Mouse (Mus musculus) heart, embryonic 12.5 days (tissue): ENCODE results near the gene Fpr-rs3. TPM values are rescaled to one million over a fixed set of nuclear protein-coding genes. Genes with fewer than 3 reads are reported as not detected.

Experiments
- ATAC-seq: fragments of 200-750 bp; cut with Nextera tagmentation; 2 replicates; pipeline ENCODE4 v1.8.0; 2017; ENCODE audit warnings: moderate TSS enrichment, moderate library complexity; ENCODE audit not compliant: insufficient number of reproducible peaks, low FRiP score
- H3K27ac ChIP-seq: fragments of 300-500 bp; sonication (generic); 2 replicates; pipeline ENCODE4 v1.5.1; 2016; ENCODE audit warnings: mild to moderate bottlenecking, moderate library complexity; ENCODE audit not compliant: poor library complexity, severe bottlenecking
- H3K27me3 ChIP-seq: fragments of 300-500 bp; sonication (generic); replicated peaks from 2 replicates; pipeline ENCODE4 v1.6.1; 2016; ENCODE audit warnings: mild to moderate bottlenecking, moderate library complexity
- H3K36me3 ChIP-seq: fragments of 300-500 bp; sonication (generic); 2 replicates; pipeline ENCODE4 v1.6.1; 2016; ENCODE audit warnings: mild to moderate bottlenecking, moderate library complexity
- H3K4me1 ChIP-seq: fragments of 300-500 bp; sonication (generic); replicated peaks from 2 replicates; pipeline ENCODE4 v1.6.1; 2016; ENCODE audit warnings: mild to moderate bottlenecking
- H3K4me2 ChIP-seq: fragments of 300-500 bp; sonication (generic); 2 replicates; pipeline ENCODE4 v1.6.1; 2016; ENCODE audit warnings: mild to moderate bottlenecking, moderate library complexity
- H3K4me3 ChIP-seq: fragments of 300-500 bp; sonication (generic); 2 replicates; pipeline ENCODE4 v1.5.1; 2016; ENCODE audit warnings: mild to moderate bottlenecking
- H3K9ac ChIP-seq: fragments of 300-500 bp; sonication (generic); 2 replicates; pipeline ENCODE4 v1.6.1; 2016; ENCODE audit warnings: mild to moderate bottlenecking, moderate library complexity
- H3K9me3 ChIP-seq: fragments of 300-500 bp; sonication (generic); replicated peaks from 2 replicates; pipeline ENCODE4 v1.6.1; 2016; ENCODE audit warnings: mild to moderate bottlenecking, moderate library complexity
- WGBS: fragments of 180-500 bp; shearing (Covaris S2); methylation state at CpG from one replicate; pipeline ENCODE4 v1.1.7; 2016; 5-methylcytosine and 5-hydroxymethylcytosine counted together
- polyA plus RNA-seq: library from polyadenylated mRNA; unstranded; fragments of >200 nt; fragmentation: Nextera tagmentation; extraction: Ambion mirVana; gene quantifications from 2 replicates; pipeline ENCODE4 v1.2.1, GENCODE M21; 2016

The Fpr-rs3 gene
- polyA plus RNA-seq = not detected in 2 replicates

DNA sequence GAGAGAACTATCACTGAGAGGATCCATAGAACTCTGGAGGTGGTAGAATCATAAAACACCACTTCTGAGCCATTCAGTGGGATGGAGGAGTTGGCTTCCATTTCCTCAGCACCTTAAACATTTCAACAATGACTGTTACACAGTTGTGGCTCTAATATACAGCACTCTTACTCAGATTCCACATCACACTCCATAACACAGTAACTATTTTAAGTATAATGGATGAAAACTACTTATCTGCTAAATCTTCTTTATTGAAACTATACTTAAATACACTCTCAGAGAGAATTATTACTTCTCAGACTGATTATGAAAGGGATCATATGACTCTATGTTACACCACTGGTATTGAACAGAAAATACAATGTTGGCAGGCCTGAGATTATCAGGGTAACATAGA lies at the start of gene Fpr-rs3:
TSS of gene Fpr-rs3 (minus strand) at position 101 of the 400 bp plus-strand sequence.
- Histone ChIP-seq H3K4me3 (no peak within 1 kb of the TSS), H3K4me2 (no peak within 1 kb of the TSS), H3K9me3 (peaks cover 8% of the 10 kb centered on the region; the same call in 1 of the 2 replicates), H3K9ac (no peak within 1 kb of the TSS), H3K4me1 (no peaks in the 10 kb centered on the region), H3K36me3 (no peaks in the 10 kb centered on the region), H3K27ac (no peak within 1 kb of the TSS), H3K27me3 (no peaks in the 10 kb centered on the region)
- ATAC-seq = no peak

DNA sequence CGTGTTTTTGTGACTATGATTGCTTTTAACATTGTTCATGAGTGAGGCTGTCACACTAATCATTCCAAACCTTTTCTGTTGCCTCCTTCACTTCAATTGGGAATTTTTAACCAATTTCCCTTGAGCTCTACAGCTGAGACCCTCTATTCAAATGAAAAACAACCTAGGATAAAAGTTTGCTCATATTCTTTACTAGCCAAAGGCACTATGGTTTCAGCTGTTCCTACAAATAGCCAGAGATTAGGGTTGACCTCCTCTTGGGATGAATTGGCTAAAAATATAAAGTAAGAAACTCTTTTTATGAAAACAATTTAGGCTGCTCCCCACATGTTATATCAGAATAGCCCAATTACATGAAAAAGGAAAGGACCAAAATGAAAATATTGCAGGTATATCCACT lies 28.4 kb downstream of the Fpr-rs3 start, which contains the start of gene Vmn2r110:
TSS of gene Vmn2r110 (minus strand) at position 101 of the 400 bp plus-strand sequence.
- Histone ChIP-seq H3K4me1 (no peaks in the 10 kb centered on the region), H3K27me3 (no peaks in the 10 kb centered on the region), H3K4me3 (no peak within 1 kb of the TSS), H3K9me3 (peaks cover 5% of the 10 kb centered on the region), H3K27ac (no peak within 1 kb of the TSS), H3K4me2 (no peak within 1 kb of the TSS), H3K36me3 (no peaks in the 10 kb centered on the region), H3K9ac (no peak within 1 kb of the TSS)
- no peak for ATAC-seq
- 30% methylated on average over 1 of the region's 1 CpGs for WGBS

Other genes starting within 250 kb of the Fpr-rs3 start
- gene Vmn1r224, start 210.7 kb downstream of the Fpr-rs3 start, polyA plus RNA-seq = not detected in 2 replicates
- gene Vmn2r108, start 143.5 kb downstream of the Fpr-rs3 start, polyA plus RNA-seq = not detected in 2 replicates
- gene Vmn1r225, start 126.7 kb downstream of the Fpr-rs3 start, polyA plus RNA-seq = not detected in 2 replicates
- not detected in 2 replicates for gene Vmn2r109, start 60.1 kb downstream of the Fpr-rs3 start, polyA plus RNA-seq
- gene Vmn2r110, start 28.5 kb downstream of the Fpr-rs3 start, polyA plus RNA-seq = 0.03 and 0.04 TPM in 2 replicates
- gene Vmn1r226, start 58.0 kb upstream of the Fpr-rs3 start, polyA plus RNA-seq = not detected in 2 replicates
- gene Vmn1r227, start 105.0 kb upstream of the Fpr-rs3 start, polyA plus RNA-seq = not detected in 2 replicates
- not detected in 2 replicates for gene Vmn1r228, start 161.3 kb upstream of the Fpr-rs3 start, polyA plus RNA-seq
- gene Vmn1r229, start 186.7 kb upstream of the Fpr-rs3 start, polyA plus RNA-seq = not detected in 2 replicates
- not detected in 2 replicates for gene Vmn1r230, start 215.6 kb upstream of the Fpr-rs3 start, polyA plus RNA-seq